Mouse (Mus musculus): ENCODE data around the gene Pcsk4. TPM values are rescaled to one million over a fixed set of nuclear protein-coding genes. Genes with fewer than 3 reads are reported as not detected.

Pcsk4 gene
- total and polyA plus RNA-seq, 3 experiments = 0.46 to 1.1 TPM; not detected in 1

GRCm38 (mm10) chr10:80315315-80315714 is 14.0 kb downstream of the Pcsk4 start:
- Histone ChIP-seq H3K36me3 (replicated peaks in 1 of 2; ENCODE audit: control insufficient read depth in 1 of 2, insufficient read depth in 1 of 2, low read length in 1 of 2) (peaks cover 20 to 46% of the 10 kb centered on the region in 2 experiments), H3K27ac (ENCODE audit: insufficient read depth, low read depth) (no peak overlapping the region), H3K9me3 (replicated peaks; ENCODE audit: low read length) (no peaks in the 10 kb centered on the region), H3K4me1 (ENCODE audit: control insufficient read depth in 1 of 2, insufficient read depth in 2 of 2) (peaks cover 19 to 32% of the 10 kb centered on the region in 2 experiments), H3K4me2 (ENCODE audit: insufficient read depth, low read depth, poor library complexity, severe bottlenecking) (no peak overlapping the region), H3K27me3 (replicated peaks) (peaks cover 4% of the 10 kb centered on the region), H3K9ac (ENCODE audit: insufficient read depth, low read depth) (no peak overlapping the region), H3K4me3 (replicated peaks in 1 of 3; ENCODE audit: low read depth in 2 of 3, low read length in 2 of 3, poor library complexity in 1 of 3) (no peak overlapping the region), H3K79me2 (replicated peaks; ENCODE audit: control insufficient read depth, extremely low read depth, insufficient read depth, poor library complexity, severe bottlenecking) (peaks cover 13% of the 10 kb centered on the region)
- in situ Hi-C loops (cut with MboI; ENCODE audit: low pct_ligation_motif_present, low pct_unique_long_range_greater_than_20kb, low sequenced_read_pairs) = no loop called here
- no peak for DNase-seq (ENCODE audit: extremely low read depth)
- TF ChIP-seq GABPA (IDR thresholded peaks at IDR 0.05; ENCODE audit: insufficient replicate concordance, low read depth, low read length) (no peak), JUN (IDR thresholded peaks at IDR 0.05; ENCODE audit: insufficient read depth, low read depth, low read length) (no peak), POLR2AphosphoS2 (IDR thresholded peaks at IDR 0.05; ENCODE audit: low read depth, low read length) (no peak), ETS1 (conservative IDR thresholded peaks at IDR 0.05; ENCODE audit: low read depth, low read length) (no peak), MYC (IDR thresholded peaks at IDR 0.05; ENCODE audit: low read depth, low read length) (no peak), JUND (conservative IDR thresholded peaks at IDR 0.05; ENCODE audit: low read depth, low read length) (no peak), KAT2A (IDR thresholded peaks at IDR 0.05; ENCODE audit: insufficient replicate concordance, low read length) (no peak), SIN3A (IDR thresholded peaks at IDR 0.05; ENCODE audit: low read length) (no peak), ZKSCAN1 (IDR thresholded peaks at IDR 0.05; ENCODE audit: borderline replicate concordance, low read depth, low read length) (no peak)
- dilution Hi-C loops (cut with MboI; ENCODE audit: extremely low pct_ligation_motif_present, extremely low pct_unique_long_range_greater_than_20kb, low sequenced_read_pairs) = no loop called here

- Histone ChIP-seq H3K79me2 (replicated peaks; ENCODE audit: control insufficient read depth, extremely low read depth, insufficient read depth, poor library complexity, severe bottlenecking) (peaks cover 6% of the 10 kb centered on the region), H3K27ac (ENCODE audit: insufficient read depth, low read depth) (no peak overlapping the region), H3K4me2 (ENCODE audit: insufficient read depth, low read depth, poor library complexity, severe bottlenecking) (no peak overlapping the region), H3K36me3 (replicated peaks in 1 of 2; ENCODE audit: control insufficient read depth in 1 of 2, insufficient read depth in 1 of 2, low read length in 1 of 2) (peaks cover 20 to 46% of the 10 kb centered on the region in 2 experiments), H3K9me3 (replicated peaks; ENCODE audit: low read length) (no peaks in the 10 kb centered on the region), H3K9ac (ENCODE audit: insufficient read depth, low read depth) (no peak overlapping the region), H3K4me3 (replicated peaks in 1 of 3; ENCODE audit: low read depth in 2 of 3, low read length in 2 of 3, poor library complexity in 1 of 3) (no peak overlapping the region), H3K27me3 (replicated peaks) (peaks cover 4% of the 10 kb centered on the region), H3K4me1 (ENCODE audit: control insufficient read depth in 1 of 2, insufficient read depth in 2 of 2) (peaks cover 18 to 31% of the 10 kb centered on the region in 2 experiments)
- dilution Hi-C loops (cut with MboI; ENCODE audit: extremely low pct_ligation_motif_present, extremely low pct_unique_long_range_greater_than_20kb, low sequenced_read_pairs) (no loop called here), in situ Hi-C loops (cut with MboI; ENCODE audit: low pct_ligation_motif_present, low pct_unique_long_range_greater_than_20kb, low sequenced_read_pairs) (no loop called here)
- DNase-seq (ENCODE audit: extremely low read depth) = no peak
- no peak for TF ChIP-seq SMC3 (IDR thresholded peaks at IDR 0.05; ENCODE audit: low read depth, low read length)
- TF ChIP-seq NRF1 (IDR thresholded peaks at IDR 0.05; ENCODE audit: low read depth, low read length) = no peak
- no peak for TF ChIP-seq USF2 (conservative IDR thresholded peaks at IDR 0.05; ENCODE audit: low read depth, low read length)
- no peak for TF ChIP-seq CHD1 (IDR thresholded peaks at IDR 0.05; ENCODE audit: low read depth, low read length)
- no peak for TF ChIP-seq USF1 (IDR thresholded peaks at IDR 0.05; ENCODE audit: low read depth, low read length)
- TF ChIP-seq MYC (IDR thresholded peaks at IDR 0.05; ENCODE audit: low read depth, low read length) = no peak
- TF ChIP-seq IRF4 (IDR thresholded peaks at IDR 0.05; ENCODE audit: low read depth, low read length) = no peak
- no peak for TF ChIP-seq MEF2A (IDR thresholded peaks at IDR 0.05; ENCODE audit: borderline replicate concordance, low read depth, low read length)
- no peak for TF ChIP-seq RAD21 (IDR thresholded peaks at IDR 0.05; ENCODE audit: low read depth, low read length)
- TF ChIP-seq SIN3A (IDR thresholded peaks at IDR 0.05; ENCODE audit: low read length) = no peak
- TF ChIP-seq NELFE (IDR thresholded peaks at IDR 0.05; ENCODE audit: low read depth, low read length) = no peak
- no peak for TF ChIP-seq ZNF384 (IDR thresholded peaks at IDR 0.05; ENCODE audit: low read depth, low read length)
- no peak for TF ChIP-seq RCOR1 (conservative IDR thresholded peaks at IDR 0.05; ENCODE audit: low read depth, low read length)
These were observed 14.8 kb downstream of the Pcsk4 start for GRCm38 (mm10) chr10:80314494-80315001.
